Mouse (Mus musculus) intestine, embryonic 16.5 days (tissue): ENCODE results near the gene Acvr1b. TPM values are rescaled to one million over a fixed set of nuclear protein-coding genes. Genes with fewer than 3 reads are reported as not detected.

Experiments used
- ATAC-seq: fragments of 200-750 bp; cut with Nextera tagmentation; 2 replicates; pipeline ENCODE4 v1.8.0; 2017; ENCODE audit warnings: moderate TSS enrichment, moderate library complexity
- H3K27ac ChIP-seq: fragments of 300-500 bp; sonication (generic); 2 replicates; pipeline ENCODE4 v1.5.1; 2014; ENCODE audit warnings: mild to moderate bottlenecking, low read length
- H3K27me3 ChIP-seq: fragments of 300-500 bp; sonication (generic); replicated peaks from 2 replicates; pipeline ENCODE4 v1.6.1; 2014; ENCODE audit warnings: low read length, control low read depth, mixed read lengths; ENCODE audit not compliant: control insufficient read depth, insufficient read depth
- H3K36me3 ChIP-seq: fragments of 300-500 bp; sonication (generic); 2 replicates; pipeline ENCODE4 v1.6.1; 2014; ENCODE audit warnings: low read length, control low read depth; ENCODE audit not compliant: control insufficient read depth, insufficient read depth
- H3K4me1 ChIP-seq: fragments of 300-500 bp; sonication (generic); 2 replicates; pipeline ENCODE4 v1.6.1; 2014; ENCODE audit warnings: low read length, control low read depth, mixed read lengths; ENCODE audit not compliant: control insufficient read depth, insufficient read depth
- H3K4me2 ChIP-seq: fragments of 300-500 bp; sonication (generic); 2 replicates; pipeline ENCODE4 v1.6.1; 2014; ENCODE audit warnings: low read depth, low read length, control low read depth
- H3K4me3 ChIP-seq: fragments of 300-500 bp; sonication (generic); 2 replicates; pipeline ENCODE4 v1.5.1; 2014; ENCODE audit warnings: mild to moderate bottlenecking, low read length
- H3K9ac ChIP-seq: fragments of 300-500 bp; sonication (generic); 2 replicates; pipeline ENCODE4 v1.6.1; 2014; ENCODE audit warnings: low read depth, low read length
- H3K9me3 ChIP-seq: fragments of 300-500 bp; sonication (generic); 2 replicates; pipeline ENCODE4 v1.6.1; 2016; ENCODE audit warnings: low read length, control low read depth; ENCODE audit not compliant: control insufficient read depth
- WGBS: fragments of 180-500 bp; shearing (Covaris S2); extraction: QIAGEN DNeasy Blood & Tissue Kit; methylation state at CpG from one replicate; pipeline ENCODE4 v1.1.7; 2014; 5-methylcytosine and 5-hydroxymethylcytosine counted together
- polyA plus RNA-seq: library from polyadenylated mRNA; unstranded; fragments of >200 nt; fragmentation: Nextera tagmentation; extraction: Ambion mirVana; gene quantifications from 2 replicates; pipeline ENCODE4 v1.2.1, GENCODE M21; 2015

The Acvr1b gene
- polyA plus RNA-seq, 1 experiment from 2014 or later: 10.4 TPM

- Histone ChIP-seq H3K9me3 (no peaks in the 10 kb centered on the region), H3K4me2 (peak overlapping the region; percentile 50), H3K4me3 (0 out of 2 replicates have a peak overlapping the region, but pooled peaks have one; percentile 25), H3K27me3 (no peaks in the 10 kb centered on the region), H3K9ac (peak overlapping the region; percentile 47), H3K27ac (peak overlapping the region; percentile 11; the same call in 1 of the 2 replicates), H3K4me1 (peaks cover 30% of the 10 kb centered on the region), H3K36me3 (no peaks in the 10 kb centered on the region)
- WGBS: 47% methylated on average over 9 of the region's 9 CpGs
- no peak for ATAC-seq
Observed at GRCm38 (mm10) chr15:101241236-101241635, 67.4 kb downstream of the Acvr1b start.

DNA sequence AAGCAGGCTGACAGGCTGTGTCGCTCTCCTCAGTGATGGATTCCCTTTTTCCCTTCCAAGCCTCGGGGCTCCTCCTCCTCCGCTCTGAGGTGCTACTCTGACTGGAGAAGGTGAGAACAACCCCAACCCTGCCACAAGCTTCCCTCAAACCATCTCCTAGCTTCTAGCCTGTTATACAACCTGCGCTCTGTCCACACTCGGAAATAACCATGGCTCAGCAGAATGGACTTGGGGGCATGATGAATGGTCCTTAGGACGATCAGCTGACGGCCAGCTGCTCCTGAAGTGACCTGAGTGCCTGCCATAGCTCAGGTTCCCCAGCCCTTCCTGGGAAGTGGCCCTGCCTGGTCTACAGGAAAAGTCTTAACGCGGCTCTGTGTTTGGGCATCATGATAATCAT lies 68.0 kb downstream of the Acvr1b start:
- H3K9ac ChIP-seq: no peak overlapping the region
- ATAC-seq: no peak
- H3K9me3 ChIP-seq: no peaks in the 10 kb centered on the region
- H3K27me3 ChIP-seq: no peaks in the 10 kb centered on the region
- no peak overlapping the region for H3K4me3 ChIP-seq
- no peak overlapping the region for H3K4me2 ChIP-seq
- H3K4me1 ChIP-seq: peaks cover 27% of the 10 kb centered on the region
- whole genome bisulfite sequencing: 64% methylated on average over 9 of the region's 9 CpGs
- H3K36me3 ChIP-seq: no peaks in the 10 kb centered on the region
- H3K27ac ChIP-seq: 0 out of 2 replicates have a peak overlapping the region, but pooled peaks have one; percentile 11

DNA sequence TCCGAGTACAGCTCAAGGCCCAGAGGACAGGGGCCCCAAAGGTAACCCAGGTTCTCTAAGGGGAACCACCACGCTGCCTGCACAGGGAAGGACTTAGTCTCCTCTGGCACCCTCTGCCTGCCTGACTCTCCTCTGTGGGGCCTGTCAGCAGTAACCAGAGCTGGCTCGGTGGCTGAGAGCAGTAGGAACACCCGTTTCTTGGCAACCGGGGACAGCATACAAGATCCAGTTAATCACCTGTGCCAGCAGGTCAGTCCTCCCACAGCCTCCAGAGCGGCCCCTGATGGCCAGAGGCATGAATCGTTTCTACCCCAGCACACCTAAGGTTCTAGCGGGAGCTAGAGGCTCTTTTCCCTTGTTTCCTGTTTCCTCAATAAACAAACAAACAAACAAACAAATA lies 68.8 kb downstream of the Acvr1b start:
- H3K4me2 ChIP-seq: no peak overlapping the region
- no peak for ATAC-seq
- H3K9me3 ChIP-seq: no peaks in the 10 kb centered on the region
- 0 out of 2 replicates have a peak overlapping the region, but pooled peaks have one; percentile 3 for H3K9ac ChIP-seq
- no peak overlapping the region for H3K4me3 ChIP-seq
- peak overlapping the region; percentile 10; the same call in 1 of the 2 replicates for H3K27ac ChIP-seq
- peaks cover 30% of the 10 kb centered on the region for H3K4me1 ChIP-seq
- H3K36me3 ChIP-seq: no peaks in the 10 kb centered on the region
- WGBS: 20% methylated on average over 8 of the region's 8 CpGs
- H3K27me3 ChIP-seq: no peaks in the 10 kb centered on the region

GRCm38 (mm10) chr15:101244012-101244411 lies 70.1 kb downstream of the Acvr1b start:
- Histone ChIP-seq H3K27me3 (no peaks in the 10 kb centered on the region), H3K4me1 (peaks cover 32% of the 10 kb centered on the region), H3K36me3 (no peaks in the 10 kb centered on the region), H3K27ac (no peak overlapping the region), H3K4me2 (no peak overlapping the region), H3K9me3 (no peaks in the 10 kb centered on the region), H3K9ac (no peak overlapping the region), H3K4me3 (no peak overlapping the region)
- WGBS: 80% methylated on average over 3 of the region's 3 CpGs
- no peak for ATAC-seq

GRCm38 (mm10) chr15:101246231-101247154 lies 72.6 kb downstream of the Acvr1b start:
- Histone ChIP-seq H3K9me3 (no peaks in the 10 kb centered on the region), H3K4me2 (peak overlapping the region; percentile 65), H3K4me3 (peak overlapping the region; percentile 50), H3K27me3 (no peaks in the 10 kb centered on the region), H3K36me3 (no peaks in the 10 kb centered on the region), H3K27ac (peak overlapping the region; percentile 78), H3K9ac (peak overlapping the region; percentile 71), H3K4me1 (peaks cover 26% of the 10 kb centered on the region)
- peak; percentile 98 for ATAC-seq
- WGBS: 2% methylated on average over 56 of the region's 56 CpGs

DNA sequence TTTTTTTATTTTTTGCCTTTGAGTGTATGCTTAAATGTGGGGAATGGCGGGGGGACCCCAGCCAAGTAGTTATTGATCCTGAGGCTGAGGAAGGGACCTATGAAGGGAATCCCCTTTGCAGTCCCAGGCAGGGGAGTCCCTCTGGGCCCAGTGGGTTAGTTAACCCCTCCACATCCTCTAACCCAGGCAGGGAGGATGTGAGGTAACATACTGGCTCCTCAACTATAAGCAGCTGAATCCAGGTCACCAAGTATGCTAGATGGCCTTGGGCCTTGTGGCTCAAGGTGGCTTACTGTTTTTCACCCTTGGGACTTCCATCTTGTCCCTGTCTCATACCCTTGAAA lies 73.3 kb downstream of the Acvr1b start:
- no peak for ATAC-seq

DNA sequence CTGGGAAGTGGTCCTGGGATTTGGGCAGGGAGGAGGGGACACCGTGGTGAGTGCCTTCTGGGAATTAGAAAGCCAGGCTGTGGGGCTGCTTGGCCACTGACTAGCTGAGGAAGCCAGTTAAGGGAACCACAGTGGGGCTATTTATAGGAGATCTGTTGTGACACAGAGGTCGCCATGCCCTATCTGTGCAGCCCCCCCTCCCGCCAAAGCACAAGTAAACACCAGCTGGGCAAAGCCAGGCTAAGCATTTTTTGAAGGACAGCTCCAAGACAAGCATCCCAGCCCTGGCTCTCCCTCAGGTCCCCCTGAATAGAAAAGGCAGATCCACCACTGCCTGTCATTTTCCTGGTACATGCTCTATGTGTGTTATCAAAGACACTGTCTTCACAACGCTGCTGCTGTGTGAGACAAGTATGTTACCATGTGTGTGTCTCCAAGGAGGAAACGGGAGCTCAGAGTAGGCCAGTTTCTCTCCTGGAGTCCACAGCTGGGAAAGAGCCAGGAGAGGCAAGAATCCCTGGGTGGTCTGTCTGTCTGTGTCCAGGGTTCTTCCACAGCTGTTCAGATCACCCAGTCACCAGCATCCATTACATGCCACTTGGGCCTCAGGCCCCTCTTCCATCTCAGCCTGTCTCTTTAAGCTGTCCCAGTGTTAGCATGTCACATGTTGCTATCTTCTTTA lies 74.3 kb downstream of the Acvr1b start:
- H3K4me1 ChIP-seq: peaks cover 14% of the 10 kb centered on the region
- no peaks in the 10 kb centered on the region for H3K36me3 ChIP-seq
- no peaks in the 10 kb centered on the region for H3K27me3 ChIP-seq
- H3K27ac ChIP-seq: peak overlapping the region; percentile 58
- ATAC-seq: no peak
- no peaks in the 10 kb centered on the region for H3K9me3 ChIP-seq
- no peak overlapping the region for H3K4me2 ChIP-seq
- 0 out of 2 replicates have a peak overlapping the region, but pooled peaks have one; percentile 9 for H3K9ac ChIP-seq
- 47% methylated on average over 5 of the region's 5 CpGs for WGBS
- H3K4me3 ChIP-seq: no peak overlapping the region

More for the DNA sequence above, 73.3 kb downstream of the Acvr1b start:
- H3K9ac ChIP-seq: no peak overlapping the region; the same call in 1 of the 2 replicates
- no peaks in the 10 kb centered on the region for H3K9me3 ChIP-seq
- H3K4me1 ChIP-seq: peaks cover 19% of the 10 kb centered on the region
- WGBS: 88% methylated on average over 1 of the region's 1 CpGs
- H3K4me2 ChIP-seq: no peak overlapping the region
- no peak overlapping the region for H3K27ac ChIP-seq
- no peak overlapping the region for H3K4me3 ChIP-seq
- no peaks in the 10 kb centered on the region for H3K27me3 ChIP-seq
- no peaks in the 10 kb centered on the region for H3K36me3 ChIP-seq

- ATAC-seq: no peak
- no peaks in the 10 kb centered on the region for H3K9me3 ChIP-seq
- no peak overlapping the region for H3K4me3 ChIP-seq
- H3K4me2 ChIP-seq: no peak overlapping the region
- H3K9ac ChIP-seq: no peak overlapping the region
- H3K27me3 ChIP-seq: no peaks in the 10 kb centered on the region
- no peaks in the 10 kb centered on the region for H3K36me3 ChIP-seq
- H3K4me1 ChIP-seq: peaks cover 23% of the 10 kb centered on the region
- H3K27ac ChIP-seq: no peak overlapping the region
- 79% methylated on average over 9 of the region's 9 CpGs for WGBS
Observed at GRCm38 (mm10) chr15:101250220-101250800, 76.4 kb downstream of the Acvr1b start.

- no peaks in the 10 kb centered on the region for H3K36me3 ChIP-seq
- no peak overlapping the region for H3K9ac ChIP-seq
- H3K9me3 ChIP-seq: no peaks in the 10 kb centered on the region
- H3K4me1 ChIP-seq: peaks cover 20% of the 10 kb centered on the region
- H3K27me3 ChIP-seq: no peaks in the 10 kb centered on the region
- no peak overlapping the region for H3K4me3 ChIP-seq
- no peak overlapping the region for H3K27ac ChIP-seq
- no peak overlapping the region for H3K4me2 ChIP-seq
- WGBS: 89% methylated on average over 5 of the region's 5 CpGs
- ATAC-seq: no peak
Observed at GRCm38 (mm10) chr15:101251930-101252329, 78.1 kb downstream of the Acvr1b start.
